Mouse (Mus musculus) thymus, adult 2 months (tissue): Measurements from ENCODE around the gene Golph3l.

ENCODE experiments used
- CTCF ChIP-seq: fragments of 200-500 bp; IDR thresholded peaks from 2 replicates; pipeline ENCODE4 v1.5.1; 2012; ENCODE audit warnings: mild to moderate bottlenecking, control low read depth, low read length, moderate library complexity, borderline replicate concordance; ENCODE audit not compliant: control insufficient read depth, poor library complexity, insufficient read depth; ENCODE audit errors: extremely low read depth
- POLR2A ChIP-seq: fragments of 200-500 bp; IDR thresholded peaks from 2 replicates; pipeline ENCODE4 v1.6.1; 2012; ENCODE audit warnings: mild to moderate bottlenecking, low read length, control low read depth, moderate library complexity; ENCODE audit not compliant: control insufficient read depth, poor library complexity, insufficient read depth; ENCODE audit errors: extremely low read depth

DNA sequence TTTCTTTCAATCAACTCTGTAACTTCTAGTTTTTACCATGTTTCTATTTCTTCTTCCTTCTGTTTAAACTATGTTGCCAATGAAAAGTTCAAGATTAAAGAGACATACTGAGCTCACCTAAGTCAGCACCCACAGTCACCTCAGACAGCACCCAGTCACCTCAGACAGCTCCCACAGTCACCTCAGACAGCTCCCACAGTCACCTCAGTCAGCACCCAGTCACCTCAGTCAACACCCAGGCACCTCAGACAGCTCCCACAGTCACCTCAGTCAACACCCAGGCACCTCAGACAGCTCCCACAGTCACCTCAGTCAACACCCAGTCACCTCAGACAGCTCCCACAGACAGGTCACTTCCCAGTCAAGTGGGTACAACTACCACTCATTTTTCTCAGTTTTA lies 46.6 kb upstream of the Golph3l start:
- TF ChIP-seq POLR2A = no peak
- no peak for TF ChIP-seq CTCF
